Mouse (Mus musculus): Measurements from ENCODE around the gene Cckar. TPM values are rescaled to one million over a fixed set of nuclear protein-coding genes. Genes with fewer than 3 reads are reported as not detected.

Gene Cckar
- total RNA-seq, 2 experiments from 2014 or later = not detected

- no peak for TF ChIP-seq CTCF (conservative IDR thresholded peaks at IDR 0.05)
- no peak for DNase-seq (ENCODE audit: low spot score in 2 of 2)
- Histone ChIP-seq H3K4me3 (no peak overlapping the region), H3K27ac (no peak overlapping the region)
These were observed 43.8 kb downstream of the Cckar start for GRCm38 (mm10) chr5:53663665-53664064.

GRCm38 (mm10) chr5:53662413-53662812 lies 45.1 kb downstream of the Cckar start:
- Histone ChIP-seq H3K27ac (no peak overlapping the region), H3K4me3 (no peak overlapping the region)
- TF ChIP-seq CTCF (conservative IDR thresholded peaks at IDR 0.05) = no peak
- DNase-seq (ENCODE audit: low spot score in 2 of 2) = no peak

- no peak for TF ChIP-seq CTCF (conservative IDR thresholded peaks at IDR 0.05)
- DNase-seq (ENCODE audit: low spot score in 2 of 2) = no peak
- Histone ChIP-seq H3K4me3 (no peak overlapping the region), H3K27ac (no peak overlapping the region)
These were observed 46.0 kb downstream of the Cckar start for GRCm38 (mm10) chr5:53661508-53661907.

- TF ChIP-seq CTCF (conservative IDR thresholded peaks at IDR 0.05) = peak; percentile 77
- no peak overlapping the region for H3K27ac ChIP-seq
- H3K4me3 ChIP-seq = no peak overlapping the region
- peak in 1 of 2 experiments; percentile 13 for DNase-seq (ENCODE audit: low spot score in 2 of 2)
These were observed 49.6 kb downstream of the Cckar start for GRCm38 (mm10) chr5:53657925-53658324.

GRCm38 (mm10) chr5:53656596-53656995 lies 50.9 kb downstream of the Cckar start:
- TF ChIP-seq CTCF (conservative IDR thresholded peaks at IDR 0.05) = no peak
- no peak for DNase-seq (ENCODE audit: low spot score in 2 of 2)
- Histone ChIP-seq H3K27ac (no peak overlapping the region), H3K4me3 (no peak overlapping the region)

Other genes with a start within 250 kb of the Cckar start
- gene Rbpj, start 241.6 kb downstream of the Cckar start, total RNA-seq (2021) = 10 to 100 TPM; 21.6 to 24.0 TPM
- 10 to 100 TPM; 45.7 to 48.4 TPM for gene Tbc1d19, start 101.9 kb upstream of the Cckar start, total RNA-seq (2021)